ENCODE assay signal across 11 mouse cellular contexts in genomic region chr5:121008411-121009239, GRCm38 (mm10). TPM values are rescaled to one million over a fixed set of nuclear protein-coding genes. Genes with fewer than 3 reads are reported as not detected.
DNase-seq lines count a peak whose midpoint lies in the region; ATAC-seq lines count a peak whose summit lies in the region.
"Had no signal": no experiment of that assay in that cellular context is flagged by ENCODE, and none has a peak within 500 bp of the region (broad histone marks: within the 10 kb centered on the region; RNA-seq: fewer than 3 reads in every experiment).

No protein-coding gene starts in this region.

- peak overlapping the region; percentile 55 for H3K4me2 ChIP-seq in forebrain, embryonic 12.5 days

- H3K36me3 ChIP-seq in forebrain, embryonic 12.5 days (replicated peaks) = no peaks in the 10 kb centered on the region
- no peaks in the 10 kb centered on the region for H3K36me3 ChIP-seq in midbrain, embryonic 10.5 days

- no peak overlapping the region for H3K9ac ChIP-seq in forebrain, embryonic 12.5 days
- H3K9ac ChIP-seq: liver, embryonic 14.5 days had no signal

- H3K27ac ChIP-seq in forebrain, embryonic 12.5 days = 0 out of 2 replicates have a peak overlapping the region, but pooled peaks have one; percentile 13
- H3K27ac ChIP-seq in midbrain, embryonic 10.5 days (replicated peaks) = no peak overlapping the region
- H3K27ac ChIP-seq: liver, embryonic 14.5 days had no signal

- no peaks in the 10 kb centered on the region for H3K9me3 ChIP-seq in forebrain, embryonic 12.5 days
- H3K9me3 ChIP-seq in midbrain, embryonic 10.5 days (replicated peaks) = no peaks in the 10 kb centered on the region

- peak; percentile 79 for DNase-seq in right cerebral cortex, postnatal 10 days (ENCODE audit: low spot score in 2 of 2)
- no peak for DNase-seq in right cerebral cortex, postnatal 36 days (ENCODE audit: low spot score in 2 of 2)
- DNase-seq in midbrain, embryonic 10.5 days (ENCODE audit: low spot score) = no peak
- no peak for DNase-seq in adrenal gland, adult (ENCODE audit: inconsistent age in 2 of 2, low spot score in 1 of 2)
- no peak for DNase-seq in adrenal gland, postnatal 36 days
- DNase-seq in kidney, postnatal 25 days = no peak
- no peak for DNase-seq in ovary, adult 18-20 months (ENCODE audit: low spot score)

- H3K4me3 ChIP-seq in forebrain, embryonic 12.5 days (replicated peaks) = peak overlapping the region; percentile 32
- H3K4me3 ChIP-seq in midbrain, embryonic 10.5 days = peak overlapping the region; percentile 45; the same call in 1 of the 2 replicates

- 8% methylated on average over 15 of the region's 15 CpGs for WGBS in forebrain, embryonic 12.5 days
- WGBS in midbrain, embryonic 10.5 days = 10% methylated on average over 15 of the region's 15 CpGs

- ATAC-seq in forebrain, embryonic 12.5 days (ENCODE audit: low FRiP score) = no peak

- H3K27me3 ChIP-seq in forebrain, embryonic 12.5 days = peaks cover 37% of the 10 kb centered on the region
- peaks cover 21% of the 10 kb centered on the region for H3K27me3 ChIP-seq in midbrain, embryonic 10.5 days (ENCODE audit: low read depth, poor library complexity, severe bottlenecking)

- peaks cover 24% of the 10 kb centered on the region for H3K4me1 ChIP-seq in forebrain, embryonic 12.5 days
- H3K4me1 ChIP-seq in midbrain, embryonic 10.5 days = peaks cover 21% of the 10 kb centered on the region

RNA-seq across cellular contexts. Expression of gene Rph3a, which starts 1.3 kb away (rescaled TPM):
- 4.6 and 5.1 TPM in 2 replicates for polyA plus RNA-seq in forebrain, embryonic 12.5 days (2016; fragmentation: Nextera tagmentation; extraction: Ambion mirVana)
- polyA plus RNA-seq in midbrain, embryonic 10.5 days (2016; fragmentation: Nextera tagmentation; extraction: Ambion mirVana) = 0.10 and 0.47 TPM in 2 replicates
- 1 to 10 TPM; 2.3 to 3.2 TPM for total RNA-seq in adrenal gland, postnatal 36 days (2021)
- total RNA-seq: heart, adult 18-20 months; megakaryocyte progenitor cell, adult 5-6 weeks had no signal
- polyA plus RNA-seq: liver, embryonic 14.5 days had no signal

Comparison
In these comparisons a context has a peak if more than half of its experiments do, and no peak if none do; other contexts are left out.
1. DNase-seq: peak in right cerebral cortex, postnatal 10 days (2 of 2); none in right cerebral cortex, postnatal 36 days (0 of 2), midbrain, embryonic 10.5 days (single experiment), adrenal gland, adult (0 of 2), adrenal gland, postnatal 36 days (0 of 2), kidney, postnatal 25 days (0 of 2) and ovary, adult 18-20 months (single experiment).